Mouse (Mus musculus): ENCODE measurements around the gene Rbm47. TPM values are rescaled to one million over a fixed set of nuclear protein-coding genes. Genes with fewer than 3 reads are reported as not detected.

Rbm47 gene
- polyA plus RNA-seq, 1 experiment from 2014 or later = 1.5 TPM

DNA sequence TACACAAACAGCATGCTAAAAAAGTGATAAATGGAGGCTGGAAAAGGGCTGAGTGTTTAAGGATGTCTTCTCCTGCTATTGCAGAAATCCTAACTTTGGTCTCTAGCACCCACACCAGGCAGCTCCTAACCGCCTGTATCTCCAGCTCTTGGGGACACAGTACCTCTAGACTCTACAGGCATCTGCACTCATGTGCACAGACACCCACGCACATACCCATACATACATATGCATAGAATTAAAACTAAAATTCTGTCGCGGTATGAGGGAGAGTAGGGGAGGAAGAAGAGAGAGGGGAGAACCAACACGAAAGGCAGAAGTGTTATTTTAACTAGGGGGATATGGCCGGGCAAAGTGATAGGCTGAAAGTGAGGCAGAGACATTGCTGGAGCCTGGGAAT is 33.7 kb downstream of the Rbm47 start:
- H3K9ac ChIP-seq = no peak overlapping the region
- H3K27ac ChIP-seq (replicated peaks) = no peak overlapping the region
- H3K9me3 ChIP-seq = no peaks in the 10 kb centered on the region
- WGBS = 74% methylated on average over 6 of the region's 6 CpGs
- H3K36me3 ChIP-seq = no peaks in the 10 kb centered on the region
- ATAC-seq (ENCODE audit: low read depth) = no peak
- no peaks in the 10 kb centered on the region for H3K4me1 ChIP-seq (replicated peaks)
- no peak overlapping the region for H3K4me3 ChIP-seq
- H3K4me2 ChIP-seq = no peak overlapping the region
- H3K27me3 ChIP-seq = 0 out of 2 replicates have a peak, but pooled peaks cover 6% of the 10 kb centered on the region

DNA sequence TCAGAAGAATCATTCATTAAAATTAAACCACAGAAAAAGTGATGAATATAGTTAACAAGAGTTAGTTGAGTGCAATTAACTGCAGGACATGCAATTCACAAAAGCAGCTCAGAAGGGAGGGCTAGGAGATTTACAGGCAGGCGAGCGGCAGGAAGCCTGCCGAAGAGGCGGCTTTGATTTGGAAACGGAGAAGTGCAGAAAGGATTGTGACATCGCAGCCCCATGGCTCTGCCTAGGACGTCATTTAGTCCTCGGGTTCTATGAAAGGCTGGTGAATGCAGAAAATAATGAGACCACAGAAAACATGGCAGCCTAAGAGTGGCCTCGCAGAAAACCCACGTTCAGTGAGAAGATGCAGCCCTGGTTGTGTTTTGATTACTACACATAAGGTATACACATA is 34.3 kb downstream of the Rbm47 start:
- ATAC-seq (ENCODE audit: low read depth) = no peak
- no peak overlapping the region for H3K9ac ChIP-seq
- no peak overlapping the region for H3K27ac ChIP-seq (replicated peaks)
- WGBS = 11% methylated on average over 10 of the region's 10 CpGs
- no peaks in the 10 kb centered on the region for H3K4me1 ChIP-seq (replicated peaks)
- H3K9me3 ChIP-seq = no peaks in the 10 kb centered on the region
- no peak overlapping the region for H3K4me3 ChIP-seq
- H3K27me3 ChIP-seq = 0 out of 2 replicates have a peak, but pooled peaks cover 6% of the 10 kb centered on the region
- no peaks in the 10 kb centered on the region for H3K36me3 ChIP-seq
- H3K4me2 ChIP-seq = no peak overlapping the region

DNA sequence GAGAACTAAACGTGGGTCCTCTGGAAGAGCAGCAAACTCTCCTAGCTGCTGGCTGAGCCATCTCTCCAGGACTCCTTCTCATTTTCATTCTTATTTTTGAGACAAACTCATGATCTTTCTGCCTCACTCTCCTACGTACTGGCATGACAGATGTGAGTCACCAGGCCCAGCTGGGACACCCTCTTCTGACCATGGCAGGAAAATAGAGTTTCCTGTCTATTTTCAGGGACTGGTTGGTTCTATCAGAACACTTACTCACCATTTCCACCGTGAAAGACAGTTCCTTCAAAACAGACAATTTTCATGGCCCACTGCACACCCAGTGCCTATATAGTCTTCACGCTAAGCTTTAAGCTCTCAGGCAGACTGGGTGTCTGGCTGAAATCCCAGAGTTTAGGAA is 35.7 kb downstream of the Rbm47 start:
- Histone ChIP-seq H3K9ac (no peak overlapping the region), H3K4me2 (no peak overlapping the region), H3K9me3 (no peaks in the 10 kb centered on the region), H3K36me3 (no peaks in the 10 kb centered on the region), H3K4me3 (no peak overlapping the region), H3K27me3 (0 out of 2 replicates have a peak, but pooled peaks cover 6% of the 10 kb centered on the region), H3K27ac (replicated peaks) (no peak overlapping the region), H3K4me1 (replicated peaks) (no peaks in the 10 kb centered on the region)
- ATAC-seq (ENCODE audit: low read depth) = no peak
- 57% methylated on average over 4 of the region's 4 CpGs for WGBS

DNA sequence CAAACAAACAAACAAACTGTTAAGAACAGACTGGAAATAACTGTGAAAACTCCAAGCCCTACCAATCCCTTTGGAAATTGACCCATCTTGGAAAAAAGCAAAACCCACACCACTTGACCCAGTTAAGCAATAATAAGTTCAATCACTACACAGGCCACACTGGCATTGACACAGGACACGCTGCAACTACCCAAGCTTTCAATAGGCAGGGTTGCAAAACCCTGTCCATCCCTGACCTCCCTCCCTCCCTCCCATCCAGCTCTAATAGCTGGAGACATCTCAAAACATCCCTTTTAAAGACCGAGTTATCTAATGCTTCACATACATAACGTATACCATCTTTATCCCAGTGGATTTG is 37.1 kb downstream of the Rbm47 start:
- Histone ChIP-seq H3K4me2 (no peak overlapping the region), H3K4me3 (no peak overlapping the region), H3K27me3 (0 out of 2 replicates have a peak, but pooled peaks cover 6% of the 10 kb centered on the region), H3K4me1 (replicated peaks) (no peaks in the 10 kb centered on the region), H3K9ac (no peak overlapping the region), H3K36me3 (no peaks in the 10 kb centered on the region), H3K27ac (replicated peaks) (no peak overlapping the region), H3K9me3 (no peaks in the 10 kb centered on the region)
- 82% methylated on average over 3 of the region's 3 CpGs for WGBS
- no peak for ATAC-seq (ENCODE audit: low read depth)

DNA sequence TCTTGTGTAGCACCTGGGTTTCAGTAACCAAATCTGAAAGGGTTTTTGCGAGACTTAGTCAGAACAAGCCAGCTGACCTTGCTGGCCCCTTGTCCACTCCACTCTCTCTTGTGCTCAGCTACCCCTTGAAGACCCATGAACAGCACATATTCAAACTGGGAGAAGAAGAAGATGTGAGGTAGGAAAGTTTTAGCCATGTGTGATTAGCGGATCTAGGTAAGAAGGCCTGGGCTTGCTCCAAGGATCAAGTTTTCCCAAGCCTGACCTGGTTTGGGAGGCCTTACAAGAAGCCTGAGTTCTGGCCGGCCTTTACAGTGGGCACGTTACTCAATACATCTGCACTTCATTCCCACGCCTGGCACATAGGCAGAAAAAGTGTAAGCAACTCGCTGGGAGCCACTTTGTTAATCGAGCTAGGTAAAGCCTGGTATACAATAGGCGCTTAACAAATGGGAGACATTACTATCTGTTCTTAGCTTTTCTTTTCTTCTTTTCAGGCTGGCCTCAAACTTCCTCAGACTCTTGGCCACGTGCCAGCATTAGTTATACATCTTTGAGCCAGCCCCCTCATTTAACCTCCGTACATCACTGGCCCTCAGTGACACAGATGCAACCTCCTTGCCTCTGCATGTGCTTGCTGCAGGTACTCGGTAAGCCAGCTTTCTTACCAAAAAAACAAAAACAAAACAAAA is 37.6 kb downstream of the Rbm47 start:
- H3K4me2 ChIP-seq = no peak overlapping the region
- no peaks in the 10 kb centered on the region for H3K4me1 ChIP-seq (replicated peaks)
- H3K27me3 ChIP-seq = 0 out of 2 replicates have a peak, but pooled peaks cover 6% of the 10 kb centered on the region
- H3K4me3 ChIP-seq = no peak overlapping the region
- no peaks in the 10 kb centered on the region for H3K9me3 ChIP-seq
- H3K9ac ChIP-seq = no peak overlapping the region
- no peak for ATAC-seq (ENCODE audit: low read depth)
- no peaks in the 10 kb centered on the region for H3K36me3 ChIP-seq
- H3K27ac ChIP-seq (replicated peaks) = no peak overlapping the region
- 57% methylated on average over 11 of the region's 11 CpGs for WGBS

DNA sequence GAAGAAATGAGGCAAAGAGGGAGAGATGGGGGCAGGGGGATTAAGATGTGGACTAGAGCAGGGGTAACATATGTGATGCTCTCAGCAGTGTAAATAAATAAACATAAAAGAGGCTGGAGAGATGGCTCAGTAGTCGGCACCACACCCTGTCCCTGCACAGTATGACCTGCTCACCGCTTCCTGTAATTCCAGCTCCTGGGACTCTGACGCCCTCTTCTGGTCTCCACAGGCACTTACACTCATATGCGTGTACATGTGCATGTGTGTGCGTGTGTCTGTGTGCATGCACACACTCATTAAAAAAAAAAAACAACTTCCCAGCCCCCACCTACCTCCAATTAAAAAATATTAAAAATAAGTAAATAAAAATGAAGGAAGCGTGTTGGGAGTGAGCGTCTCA is 38.3 kb downstream of the Rbm47 start:
- H3K9ac ChIP-seq = no peak overlapping the region
- no peaks in the 10 kb centered on the region for H3K4me1 ChIP-seq (replicated peaks)
- no peak overlapping the region for H3K4me2 ChIP-seq
- no peak overlapping the region for H3K27ac ChIP-seq (replicated peaks)
- no peak for ATAC-seq (ENCODE audit: low read depth)
- H3K27me3 ChIP-seq = 0 out of 2 replicates have a peak, but pooled peaks cover 6% of the 10 kb centered on the region
- 93% methylated on average over 7 of the region's 7 CpGs for WGBS
- H3K9me3 ChIP-seq = no peaks in the 10 kb centered on the region
- no peak overlapping the region for H3K4me3 ChIP-seq
- H3K36me3 ChIP-seq = no peaks in the 10 kb centered on the region

DNA sequence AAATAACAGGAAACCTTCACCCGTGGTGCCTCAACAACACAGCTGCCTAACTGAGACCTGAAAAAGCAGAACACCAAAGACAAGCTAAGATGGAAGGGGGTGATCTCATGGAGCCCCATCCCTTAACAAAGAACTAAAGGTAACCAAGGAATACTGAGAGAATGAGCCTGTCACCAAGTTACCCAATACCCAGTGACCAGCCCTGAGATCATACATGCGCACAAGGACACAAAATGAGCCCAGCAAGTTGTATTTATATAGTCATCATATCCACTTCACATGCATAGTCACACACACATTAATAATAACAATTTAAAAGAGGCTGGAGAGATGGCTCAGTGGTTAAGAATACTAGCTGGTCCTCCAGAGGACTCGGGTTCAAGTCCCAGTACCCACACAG is 44.0 kb downstream of the Rbm47 start:
- Histone ChIP-seq H3K9ac (no peak overlapping the region), H3K9me3 (no peaks in the 10 kb centered on the region), H3K27me3 (no peaks in the 10 kb centered on the region), H3K4me3 (no peak overlapping the region), H3K36me3 (no peaks in the 10 kb centered on the region), H3K27ac (replicated peaks) (no peak overlapping the region), H3K4me1 (replicated peaks) (no peaks in the 10 kb centered on the region), H3K4me2 (no peak overlapping the region)
- WGBS = 95% methylated on average over 3 of the region's 3 CpGs
- ATAC-seq (ENCODE audit: low read depth) = no peak

DNA sequence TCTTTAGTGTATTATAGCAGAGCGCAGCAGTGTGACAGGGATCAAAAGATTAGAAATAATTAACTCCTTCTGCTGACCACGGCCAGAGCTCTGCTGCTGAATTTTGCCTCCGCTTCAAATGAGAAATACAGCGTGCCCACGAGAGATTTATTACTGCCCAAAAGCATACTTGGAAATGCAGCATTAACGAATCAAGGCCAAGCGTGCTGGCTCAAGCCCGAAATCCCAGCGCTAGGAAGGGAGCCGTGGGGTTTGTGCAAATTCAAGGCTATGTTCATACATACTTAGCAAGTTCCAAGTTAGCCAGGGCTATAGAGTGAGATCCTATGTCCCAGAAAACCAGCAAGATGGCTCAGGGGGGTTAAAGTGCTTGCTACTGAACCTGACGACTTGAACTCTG is 47.5 kb downstream of the Rbm47 start:
- 77% methylated on average over 11 of the region's 11 CpGs for WGBS
- Histone ChIP-seq H3K4me3 (no peak overlapping the region), H3K4me2 (no peak overlapping the region), H3K27ac (replicated peaks) (no peak overlapping the region), H3K9ac (no peak overlapping the region), H3K27me3 (no peaks in the 10 kb centered on the region), H3K4me1 (replicated peaks) (no peaks in the 10 kb centered on the region), H3K36me3 (no peaks in the 10 kb centered on the region), H3K9me3 (no peaks in the 10 kb centered on the region)
- no peak for ATAC-seq (ENCODE audit: low read depth)

DNA sequence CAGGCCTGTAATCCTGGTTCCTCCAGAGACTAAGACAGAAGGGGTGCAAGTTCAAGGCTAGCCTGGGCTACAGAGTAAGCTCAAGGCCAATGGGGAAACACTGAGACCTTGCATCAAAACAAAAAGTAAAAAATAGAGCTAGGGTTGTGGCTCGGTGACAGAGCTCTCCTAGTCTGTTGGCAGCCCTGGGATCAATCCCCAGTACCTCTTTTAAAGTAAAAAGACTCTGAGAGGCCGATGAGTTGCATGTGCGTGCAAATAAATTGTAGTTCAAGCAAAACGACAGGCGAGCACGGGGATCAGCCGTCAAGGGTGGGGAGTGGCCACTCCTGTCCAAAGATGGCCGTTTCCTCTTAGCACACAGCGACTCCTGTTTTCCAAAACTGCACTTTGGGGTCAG is 48.0 kb downstream of the Rbm47 start:
- no peak for ATAC-seq (ENCODE audit: low read depth)
- WGBS = 84% methylated on average over 9 of the region's 9 CpGs
- Histone ChIP-seq H3K9ac (no peak overlapping the region), H3K27ac (replicated peaks) (no peak overlapping the region), H3K4me1 (replicated peaks) (no peaks in the 10 kb centered on the region), H3K9me3 (no peaks in the 10 kb centered on the region), H3K27me3 (no peaks in the 10 kb centered on the region), H3K4me3 (no peak overlapping the region), H3K36me3 (no peaks in the 10 kb centered on the region), H3K4me2 (no peak overlapping the region)

DNA sequence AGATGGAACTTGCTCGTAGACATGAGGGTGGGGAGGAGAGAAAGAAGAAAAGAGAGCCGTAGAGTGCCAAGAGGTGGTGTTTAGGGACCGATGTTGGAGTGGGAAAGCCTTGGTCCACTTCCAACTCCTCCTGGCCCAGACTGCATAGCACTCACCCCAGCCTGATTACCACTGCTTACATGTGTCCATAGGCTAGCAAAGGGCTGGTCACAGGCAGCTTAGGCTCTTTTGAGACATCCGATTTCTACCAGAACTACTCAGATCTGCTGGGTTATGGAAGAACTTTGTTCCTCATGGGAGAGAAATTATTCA is 48.9 kb downstream of the Rbm47 start:
- Histone ChIP-seq H3K4me1 (replicated peaks) (no peaks in the 10 kb centered on the region), H3K4me3 (no peak overlapping the region), H3K9me3 (no peaks in the 10 kb centered on the region), H3K27me3 (no peaks in the 10 kb centered on the region), H3K27ac (replicated peaks) (no peak overlapping the region), H3K36me3 (no peaks in the 10 kb centered on the region), H3K4me2 (no peak overlapping the region), H3K9ac (no peak overlapping the region)
- no peak for ATAC-seq (ENCODE audit: low read depth)
- WGBS = 95% methylated on average over 4 of the region's 4 CpGs

DNA sequence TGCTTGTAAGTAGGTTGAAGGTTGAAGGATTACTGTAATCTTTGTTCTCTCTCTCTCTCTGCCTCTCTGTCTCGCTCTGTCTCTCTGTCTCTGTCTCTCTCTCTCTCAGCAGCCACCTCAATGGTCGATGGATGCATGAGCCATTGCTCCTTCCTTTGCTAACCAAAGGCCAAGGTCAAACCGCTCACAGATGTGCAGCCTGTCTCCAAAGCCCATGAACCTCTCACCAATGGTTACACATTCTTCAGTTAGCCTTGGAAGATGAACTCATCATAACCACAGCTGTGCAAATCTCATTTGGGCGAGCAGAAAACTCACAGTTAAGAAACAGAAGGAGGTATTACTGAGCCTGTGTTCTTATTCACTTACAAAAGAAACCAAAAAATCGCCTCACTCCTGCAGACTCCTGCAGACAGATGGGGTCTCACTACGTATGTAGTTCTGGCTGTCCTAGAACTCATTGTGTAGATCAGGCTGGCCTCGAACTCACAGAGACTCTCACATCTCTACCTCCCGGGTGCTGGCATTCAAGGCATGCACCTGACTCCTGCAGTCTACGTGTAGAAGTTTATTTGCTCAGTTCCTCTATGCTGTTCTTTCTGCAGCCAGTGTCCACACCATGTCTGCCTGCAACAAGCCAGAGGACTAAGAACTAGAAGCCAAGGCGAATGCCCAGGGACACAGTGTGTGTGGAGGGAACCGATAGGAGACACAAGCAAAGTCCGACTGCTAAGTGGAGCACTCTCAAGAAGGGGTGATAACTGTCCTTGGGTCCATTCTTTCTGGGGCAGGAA is 49.4 kb downstream of the Rbm47 start:
- 91% methylated on average over 12 of the region's 12 CpGs for WGBS
- no peak for ATAC-seq (ENCODE audit: low read depth)
- H3K9ac ChIP-seq = no peak overlapping the region
- H3K9me3 ChIP-seq = no peaks in the 10 kb centered on the region
- no peak overlapping the region for H3K4me2 ChIP-seq
- H3K36me3 ChIP-seq = no peaks in the 10 kb centered on the region
- H3K4me1 ChIP-seq (replicated peaks) = no peaks in the 10 kb centered on the region
- H3K27me3 ChIP-seq = no peaks in the 10 kb centered on the region
- no peak overlapping the region for H3K4me3 ChIP-seq
- H3K27ac ChIP-seq (replicated peaks) = no peak overlapping the region

DNA sequence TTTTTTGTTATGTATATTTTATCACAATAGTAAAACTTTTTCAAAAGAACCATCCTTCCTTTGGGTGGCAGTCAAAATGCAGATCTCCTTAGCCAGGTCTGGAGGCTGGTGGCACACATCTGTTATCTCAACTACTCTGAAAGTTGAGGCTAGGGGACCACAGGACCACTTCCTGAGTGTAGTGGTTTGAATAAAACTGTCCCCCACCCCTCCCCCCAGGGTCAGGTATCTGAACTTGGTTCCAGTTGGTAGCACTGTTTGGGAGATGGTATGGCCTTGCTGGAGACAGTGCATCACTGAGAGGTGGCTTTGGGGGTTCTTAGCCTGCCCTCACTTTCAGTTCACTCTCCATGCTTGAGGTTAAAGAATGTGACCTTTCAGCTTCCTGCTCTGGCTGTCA is 51.7 kb downstream of the Rbm47 start:
- Histone ChIP-seq H3K9ac (no peak overlapping the region), H3K27ac (replicated peaks) (no peak overlapping the region), H3K4me3 (no peak overlapping the region), H3K4me2 (no peak overlapping the region), H3K36me3 (no peaks in the 10 kb centered on the region), H3K9me3 (no peaks in the 10 kb centered on the region), H3K27me3 (no peaks in the 10 kb centered on the region), H3K4me1 (replicated peaks) (no peaks in the 10 kb centered on the region)
- ATAC-seq (ENCODE audit: low read depth) = no peak

DNA sequence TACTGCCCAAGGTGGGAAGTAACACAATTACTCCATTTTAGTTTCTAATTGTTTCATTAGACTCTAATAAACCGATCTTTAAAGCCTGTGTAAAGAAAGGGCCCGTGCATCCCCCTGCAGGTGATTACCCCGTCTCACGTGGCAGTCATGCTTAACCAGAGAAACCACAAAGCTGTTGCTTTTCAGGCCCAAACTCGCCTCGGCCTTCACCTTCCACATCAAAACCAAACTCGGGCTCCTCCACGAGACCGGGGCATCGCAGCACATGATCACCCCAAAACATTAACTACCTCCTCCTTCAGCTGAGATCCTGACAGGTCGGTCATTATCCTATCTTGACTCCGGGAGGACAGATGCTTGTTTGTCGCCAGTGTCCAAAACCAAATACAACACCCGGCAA is 58.2 kb downstream of the Rbm47 start:
- no peaks in the 10 kb centered on the region for H3K36me3 ChIP-seq
- ATAC-seq (ENCODE audit: low read depth) = no peak
- H3K27ac ChIP-seq (replicated peaks) = no peak overlapping the region
- no peaks in the 10 kb centered on the region for H3K4me1 ChIP-seq (replicated peaks)
- no peak overlapping the region for H3K4me2 ChIP-seq
- no peaks in the 10 kb centered on the region for H3K9me3 ChIP-seq
- H3K9ac ChIP-seq = no peak overlapping the region
- no peaks in the 10 kb centered on the region; the same call in 1 of the 2 replicates for H3K27me3 ChIP-seq
- 51% methylated on average over 14 of the region's 14 CpGs for WGBS
- H3K4me3 ChIP-seq = no peak overlapping the region
